Mouse (Mus musculus) heart, postnatal 0 days (tissue): ENCODE data around the gene Leo1.

Experiments used
- CTCF ChIP-seq: IDR thresholded peaks from 2 replicates; pipeline ENCODE4 v1.5.1; 2016; ENCODE audit warnings: antibody characterized with exemption, control low read depth, low read depth
- EP300 ChIP-seq: IDR thresholded peaks from 2 replicates; pipeline ENCODE4 v1.6.1; 2016; ENCODE audit warnings: antibody characterized with exemption, low read depth

GRCm38 (mm10) chr9:75465856-75466255 lies 24.5 kb downstream of the Leo1 start:
- TF ChIP-seq EP300 (no peak), CTCF (no peak)
